Mouse (Mus musculus): ENCODE data around the gene Tomm40l. TPM values are rescaled to one million over a fixed set of nuclear protein-coding genes. Genes with fewer than 3 reads are reported as not detected.

The Tomm40l gene
- polyA plus RNA-seq, 1 experiment from 2014 or later: 26.4 TPM

- WGBS: 75% methylated on average over 3 of the region's 3 CpGs
- no peaks in the 10 kb centered on the region for H3K4me1 ChIP-seq (ENCODE audit: control insufficient read depth, insufficient read depth, low read length)
- no peak for DNase-seq (ENCODE audit: low spot score)
- no peaks in the 10 kb centered on the region for H3K36me3 ChIP-seq (ENCODE audit: control insufficient read depth, insufficient read depth, low read length)
- no peak overlapping the region for H3K9ac ChIP-seq (ENCODE audit: low read length)
- no peak overlapping the region for H3K4me2 ChIP-seq (ENCODE audit: low read depth, severe bottlenecking)
- no peaks in the 10 kb centered on the region for H3K27me3 ChIP-seq (ENCODE audit: control insufficient read depth, insufficient read depth, low read length)
- ATAC-seq (ENCODE audit: insufficient number of reproducible peaks, low FRiP score, low TSS enrichment, low read depth): no peak
- H3K4me3 ChIP-seq (ENCODE audit: low read depth, low read length): no peak overlapping the region
- no peaks in the 10 kb centered on the region for H3K9me3 ChIP-seq (ENCODE audit: control insufficient read depth, low read length)
- no peak overlapping the region for H3K27ac ChIP-seq (replicated peaks; ENCODE audit: low read depth, low read length)
Measured at GRCm38 (mm10) chr1:171171138-171171537, 51.2 kb downstream of the Tomm40l start.

- H3K9me3 ChIP-seq (ENCODE audit: control insufficient read depth, low read length): no peaks in the 10 kb centered on the region
- H3K9ac ChIP-seq (ENCODE audit: low read length): no peak overlapping the region
- no peaks in the 10 kb centered on the region for H3K4me1 ChIP-seq (ENCODE audit: control insufficient read depth, insufficient read depth, low read length)
- 72% methylated on average over 3 of the region's 3 CpGs for WGBS
- ATAC-seq (ENCODE audit: insufficient number of reproducible peaks, low FRiP score, low TSS enrichment, low read depth) (no peak), DNase-seq (ENCODE audit: low spot score) (no peak)
- no peak overlapping the region for H3K4me3 ChIP-seq (ENCODE audit: low read depth, low read length)
- no peak overlapping the region for H3K27ac ChIP-seq (replicated peaks; ENCODE audit: low read depth, low read length)
- H3K36me3 ChIP-seq (ENCODE audit: control insufficient read depth, insufficient read depth, low read length): no peaks in the 10 kb centered on the region
- H3K4me2 ChIP-seq (ENCODE audit: low read depth, severe bottlenecking): no peak overlapping the region
- H3K27me3 ChIP-seq (ENCODE audit: control insufficient read depth, insufficient read depth, low read length): no peaks in the 10 kb centered on the region
Measured at GRCm38 (mm10) chr1:171169913-171170312, 52.4 kb downstream of the Tomm40l start.

- no peak overlapping the region for H3K4me3 ChIP-seq (ENCODE audit: low read depth, low read length)
- H3K27me3 ChIP-seq (ENCODE audit: control insufficient read depth, insufficient read depth, low read length): no peaks in the 10 kb centered on the region
- no peak overlapping the region for H3K4me2 ChIP-seq (ENCODE audit: low read depth, severe bottlenecking)
- H3K9me3 ChIP-seq (ENCODE audit: control insufficient read depth, low read length): no peaks in the 10 kb centered on the region
- ATAC-seq (ENCODE audit: insufficient number of reproducible peaks, low FRiP score, low TSS enrichment, low read depth) (no peak), DNase-seq (ENCODE audit: low spot score) (no peak)
- 88% methylated on average over 12 of the region's 12 CpGs for WGBS
- no peaks in the 10 kb centered on the region for H3K36me3 ChIP-seq (ENCODE audit: control insufficient read depth, insufficient read depth, low read length)
- H3K27ac ChIP-seq (replicated peaks; ENCODE audit: low read depth, low read length): no peak overlapping the region
- no peak overlapping the region for H3K9ac ChIP-seq (ENCODE audit: low read length)
- H3K4me1 ChIP-seq (ENCODE audit: control insufficient read depth, insufficient read depth, low read length): no peaks in the 10 kb centered on the region
Measured at GRCm38 (mm10) chr1:171168906-171169305, 53.4 kb downstream of the Tomm40l start.

Other genes starting within 250 kb of the Tomm40l start
- gene Fcgr2b, start 246.0 kb downstream of the Tomm40l start, polyA plus RNA-seq (2014; fragmentation: Nextera tagmentation; extraction: Ambion mirVana): 0.15 TPM in 1 of 2 replicates, not detected in the other
- gene Fcgr4, start 203.6 kb downstream of the Tomm40l start, polyA plus RNA-seq (2014; fragmentation: Nextera tagmentation; extraction: Ambion mirVana): 0.26 and 0.27 TPM in 2 replicates
- 4.0 and 4.7 TPM in 2 replicates for gene Fcgr3, start 157.6 kb downstream of the Tomm40l start, polyA plus RNA-seq (2014; fragmentation: Nextera tagmentation; extraction: Ambion mirVana)
- 0.96 and 1.7 TPM in 2 replicates for gene Cfap126, start 108.6 kb downstream of the Tomm40l start, polyA plus RNA-seq (2014; fragmentation: Nextera tagmentation; extraction: Ambion mirVana)
- gene Sdhc, start 71.9 kb downstream of the Tomm40l start, polyA plus RNA-seq (2014; fragmentation: Nextera tagmentation; extraction: Ambion mirVana): 267 and 288 TPM in 2 replicates
- gene Mpz, start 71.8 kb downstream of the Tomm40l start, polyA plus RNA-seq (2014; fragmentation: Nextera tagmentation; extraction: Ambion mirVana): 0.61 and 0.68 TPM in 2 replicates
- gene Pcp4l1, start 26.2 kb downstream of the Tomm40l start, polyA plus RNA-seq (2014; fragmentation: Nextera tagmentation; extraction: Ambion mirVana): 2.7 and 4.3 TPM in 2 replicates
- 0.15 and 0.21 TPM in 2 replicates for gene Nr1i3, start 8.5 kb downstream of the Tomm40l start, polyA plus RNA-seq (2014; fragmentation: Nextera tagmentation; extraction: Ambion mirVana)
- 2.8 and 4.6 TPM in 2 replicates for gene Apoa2, start 2.5 kb upstream of the Tomm40l start, polyA plus RNA-seq (2014; fragmentation: Nextera tagmentation; extraction: Ambion mirVana)
- 13.2 and 13.6 TPM in 2 replicates for gene Fcer1g, start 11.9 kb upstream of the Tomm40l start, polyA plus RNA-seq (2014; fragmentation: Nextera tagmentation; extraction: Ambion mirVana)
- 5.5 and 5.6 TPM in 2 replicates for gene Adamts4, start 27.9 kb upstream of the Tomm40l start, polyA plus RNA-seq (2014; fragmentation: Nextera tagmentation; extraction: Ambion mirVana)
- 260 and 264 TPM in 2 replicates for gene Ndufs2, start 28.9 kb upstream of the Tomm40l start, polyA plus RNA-seq (2014; fragmentation: Nextera tagmentation; extraction: Ambion mirVana)
- gene B4galt3, start 47.8 kb upstream of the Tomm40l start, polyA plus RNA-seq (2014; fragmentation: Nextera tagmentation; extraction: Ambion mirVana): 68.9 and 78.2 TPM in 2 replicates
- gene Ppox, start 58.7 kb upstream of the Tomm40l start, polyA plus RNA-seq (2014; fragmentation: Nextera tagmentation; extraction: Ambion mirVana): 65.0 and 71.0 TPM in 2 replicates
- 111 and 114 TPM in 2 replicates for gene Usp21, start 65.5 kb upstream of the Tomm40l start, polyA plus RNA-seq (2014; fragmentation: Nextera tagmentation; extraction: Ambion mirVana)
- gene Ufc1, start 72.5 kb upstream of the Tomm40l start, polyA plus RNA-seq (2014; fragmentation: Nextera tagmentation; extraction: Ambion mirVana): 111 and 115 TPM in 2 replicates
- gene Dedd, start 106.6 kb upstream of the Tomm40l start, polyA plus RNA-seq (2014; fragmentation: Nextera tagmentation; extraction: Ambion mirVana): 51.7 and 55.7 TPM in 2 replicates
- gene Nit1, start 123.1 kb upstream of the Tomm40l start, polyA plus RNA-seq (2014; fragmentation: Nextera tagmentation; extraction: Ambion mirVana): 29.2 and 31.9 TPM in 2 replicates
- 61.8 and 68.3 TPM in 2 replicates for gene Pfdn2, start 123.2 kb upstream of the Tomm40l start, polyA plus RNA-seq (2014; fragmentation: Nextera tagmentation; extraction: Ambion mirVana)
- gene Klhdc9, start 138.3 kb upstream of the Tomm40l start, polyA plus RNA-seq (2014; fragmentation: Nextera tagmentation; extraction: Ambion mirVana): 1.4 and 2.3 TPM in 2 replicates
- gene Nectin4, start 147.6 kb upstream of the Tomm40l start, polyA plus RNA-seq (2014; fragmentation: Nextera tagmentation; extraction: Ambion mirVana): 2.9 and 3.1 TPM in 2 replicates
- 0.55 and 0.70 TPM in 2 replicates for gene Arhgap30, start 166.4 kb upstream of the Tomm40l start, polyA plus RNA-seq (2014; fragmentation: Nextera tagmentation; extraction: Ambion mirVana)
- gene Usf1, start 188.8 kb upstream of the Tomm40l start, polyA plus RNA-seq (2014; fragmentation: Nextera tagmentation; extraction: Ambion mirVana): 114 and 124 TPM in 2 replicates
- 3.2 and 3.3 TPM in 2 replicates for gene Tstd1, start 196.4 kb upstream of the Tomm40l start, polyA plus RNA-seq (2014; fragmentation: Nextera tagmentation; extraction: Ambion mirVana)
- gene F11r, start 215.0 kb upstream of the Tomm40l start, polyA plus RNA-seq (2014; fragmentation: Nextera tagmentation; extraction: Ambion mirVana): 26.7 and 28.4 TPM in 2 replicates

All from limb, embryonic 11.5 days (tissue).